Comparison of ENCODE assay signal across 9 mouse cellular contexts in genomic region chr2:124611226-124611625, GRCm38 (mm10).
DNase-seq lines count a peak whose midpoint lies in the region; ATAC-seq lines count a peak whose summit lies in the region.
"Had no signal": no experiment of that assay in that cellular context is flagged by ENCODE, and none has a peak within 500 bp of the region (broad histone marks: within the 10 kb centered on the region; RNA-seq: fewer than 3 reads in every experiment).

No protein-coding gene starts in this region.

- ATAC-seq in kidney, embryonic 14.5 days (ENCODE audit: low FRiP score, low TSS enrichment) = no peak
- ATAC-seq in embryonic facial prominence, embryonic 15.5 days (ENCODE audit: insufficient number of reproducible peaks, low FRiP score, low TSS enrichment, low read depth) = no peak
- ATAC-seq in intestine, embryonic 15.5 days = no peak

- H3K4me3 ChIP-seq in kidney, embryonic 14.5 days (ENCODE audit: low read length) = peak overlapping the region; percentile 83
- peak overlapping the region; percentile 81 for H3K4me3 ChIP-seq in embryonic facial prominence, embryonic 15.5 days (replicated peaks)
- H3K4me3 ChIP-seq in intestine, embryonic 15.5 days (replicated peaks) = peak overlapping the region; percentile 90

- H3K9ac ChIP-seq in kidney, embryonic 14.5 days (ENCODE audit: low read depth, low read length) = peak overlapping the region; percentile 82; the same call in 1 of the 2 replicates
- H3K9ac ChIP-seq in embryonic facial prominence, embryonic 15.5 days = peak overlapping the region; percentile 49; the same call in 1 of the 2 replicates
- peak overlapping the region; percentile 94 for H3K9ac ChIP-seq in intestine, embryonic 15.5 days

- H3K27ac ChIP-seq in kidney, embryonic 14.5 days (ENCODE audit: low read depth, low read length) = no peak overlapping the region; the same call in 1 of the 2 replicates
- no peak overlapping the region for H3K27ac ChIP-seq in embryonic facial prominence, embryonic 15.5 days (replicated peaks)
- no peak overlapping the region for H3K27ac ChIP-seq in intestine, embryonic 15.5 days

- no peaks in the 10 kb centered on the region for H3K36me3 ChIP-seq in kidney, embryonic 14.5 days (ENCODE audit: control insufficient read depth, insufficient read depth, low read length)
- H3K36me3 ChIP-seq in embryonic facial prominence, embryonic 15.5 days = no peaks in the 10 kb centered on the region
- H3K36me3 ChIP-seq in intestine, embryonic 15.5 days = no peaks in the 10 kb centered on the region

- 3% methylated on average over 13 of the region's 13 CpGs for WGBS in kidney, embryonic 14.5 days
- WGBS in embryonic facial prominence, embryonic 15.5 days = 7% methylated on average over 13 of the region's 13 CpGs
- WGBS in intestine, embryonic 15.5 days = 11% methylated on average over 13 of the region's 13 CpGs

- H3K27me3 ChIP-seq in kidney, embryonic 14.5 days (ENCODE audit: control insufficient read depth, insufficient read depth, low read length) = peaks cover 2% of the 10 kb centered on the region; the same call in 1 of the 2 replicates
- peaks cover 4% of the 10 kb centered on the region; the same call in 1 of the 2 replicates for H3K27me3 ChIP-seq in embryonic facial prominence, embryonic 15.5 days
- H3K27me3 ChIP-seq in intestine, embryonic 15.5 days (replicated peaks) = no peaks in the 10 kb centered on the region

- H3K4me2 ChIP-seq in kidney, embryonic 14.5 days (replicated peaks; ENCODE audit: low read depth, low read length) = peak overlapping the region; percentile 83
- H3K4me2 ChIP-seq in embryonic facial prominence, embryonic 15.5 days (replicated peaks) = peak overlapping the region; percentile 82
- peak overlapping the region; percentile 81 for H3K4me2 ChIP-seq in intestine, embryonic 15.5 days (replicated peaks)

- H3K4me1 ChIP-seq in kidney, embryonic 14.5 days (ENCODE audit: control insufficient read depth, insufficient read depth, low read length) = peaks cover 26% of the 10 kb centered on the region; the same call in 1 of the 2 replicates
- H3K4me1 ChIP-seq in embryonic facial prominence, embryonic 15.5 days = peaks cover 11% of the 10 kb centered on the region
- peaks cover 29% of the 10 kb centered on the region for H3K4me1 ChIP-seq in intestine, embryonic 15.5 days (replicated peaks)

- no peak for DNase-seq in kidney, postnatal 14 days
- peak; percentile 17 for DNase-seq in neural tube, embryonic 10.5 days (ENCODE audit: extremely low spot score, low spot score)
- DNase-seq in left cerebral cortex, adult 9 months (ENCODE audit: low spot score in 2 of 2) = no peak
- no peak for DNase-seq in right cerebral cortex, adult 18-20 months
- DNase-seq in spleen, adult 12 weeks (ENCODE audit: low spot score) = no peak
- DNase-seq: lung, adult 18-20 months had no signal

- no peaks in the 10 kb centered on the region for H3K9me3 ChIP-seq in kidney, embryonic 14.5 days (ENCODE audit: control insufficient read depth, low read length)
- no peaks in the 10 kb centered on the region for H3K9me3 ChIP-seq in embryonic facial prominence, embryonic 15.5 days (replicated peaks)
- no peaks in the 10 kb centered on the region for H3K9me3 ChIP-seq in intestine, embryonic 15.5 days
